Mouse (Mus musculus) small intestine, adult 2 months (tissue): ENCODE measurements around the gene Ptpra. TPM values are rescaled to one million over a fixed set of nuclear protein-coding genes. Genes with fewer than 3 reads are reported as not detected.

Source experiments
- H3K27ac ChIP-seq: fragments of 200-500 bp; 2 replicates; pipeline ENCODE4 v1.5.1; 2012; ENCODE audit warnings: low read depth, low read length, control low read depth, inconsistent platforms; ENCODE audit not compliant: insufficient read depth
- H3K27me3 ChIP-seq: fragments of 200-500 bp; 2 replicates; pipeline ENCODE4 v1.6.1; 2012; ENCODE audit warnings: mild to moderate bottlenecking, moderate library complexity, low read length, inconsistent platforms; ENCODE audit not compliant: control insufficient read depth, insufficient read depth
- H3K36me3 ChIP-seq: fragments of 200-500 bp; 2 replicates; pipeline ENCODE4 v1.6.1; 2012; ENCODE audit warnings: mild to moderate bottlenecking, low read length, control low read depth, inconsistent platforms; ENCODE audit not compliant: control insufficient read depth, insufficient read depth
- H3K4me1 ChIP-seq: fragments of 200-500 bp; 2 replicates; pipeline ENCODE4 v1.6.1; 2012; ENCODE audit warnings: low read length, inconsistent platforms, mixed read lengths; ENCODE audit not compliant: control insufficient read depth, insufficient read depth, insufficient read length
- H3K4me3 ChIP-seq: fragments of 200-500 bp; 2 replicates; pipeline ENCODE4 v1.5.1; 2012; ENCODE audit warnings: low read depth, mild to moderate bottlenecking, control low read depth, inconsistent platforms, low read length, moderate library complexity
- CTCF ChIP-seq: fragments of 200-500 bp; IDR thresholded peaks from 2 replicates; pipeline ENCODE4 v1.5.1; 2012; ENCODE audit warnings: low read depth, mild to moderate bottlenecking, control low read depth, inconsistent platforms, low read length, moderate library complexity, mixed read lengths; ENCODE audit not compliant: insufficient replicate concordance, insufficient read length; ENCODE audit errors: extremely low read depth
- POLR2A ChIP-seq: fragments of 200-500 bp; IDR thresholded peaks from 2 replicates; pipeline ENCODE4 v1.6.1; 2012; ENCODE audit warnings: low read depth, mild to moderate bottlenecking, control low read depth, inconsistent platforms, low read length, moderate library complexity
- WGBS: fragments of 180-500 bp; shearing (Covaris S2); methylation state at CpG from one replicate; pipeline ENCODE4 v1.1.7; 2018; 5-methylcytosine and 5-hydroxymethylcytosine counted together
- polyA plus RNA-seq: library from polyadenylated mRNA; depleted of rRNA; stranded (reverse); fragments of >200 nt; gene quantifications from 2 replicates; pipeline ENCODE4 v1.2.3, GENCODE M21; 2012

Ptpra gene
- polyA plus RNA-seq, 1 experiment = 21.8 TPM

- no peaks in the 10 kb centered on the region for H3K4me1 ChIP-seq
- H3K4me3 ChIP-seq = no peak overlapping the region
- no peak overlapping the region for H3K27ac ChIP-seq
- no peak for TF ChIP-seq CTCF
- no peak for TF ChIP-seq POLR2A
- whole genome bisulfite sequencing = 22% methylated on average over 3 of the region's 3 CpGs
- no peaks in the 10 kb centered on the region for H3K27me3 ChIP-seq
- H3K36me3 ChIP-seq = peaks cover 4% of the 10 kb centered on the region; the same call in 1 of the 2 replicates
Observed at GRCm38 (mm10) chr2:130430484-130430883, 19.6 kb upstream of the Ptpra start.

DNA sequence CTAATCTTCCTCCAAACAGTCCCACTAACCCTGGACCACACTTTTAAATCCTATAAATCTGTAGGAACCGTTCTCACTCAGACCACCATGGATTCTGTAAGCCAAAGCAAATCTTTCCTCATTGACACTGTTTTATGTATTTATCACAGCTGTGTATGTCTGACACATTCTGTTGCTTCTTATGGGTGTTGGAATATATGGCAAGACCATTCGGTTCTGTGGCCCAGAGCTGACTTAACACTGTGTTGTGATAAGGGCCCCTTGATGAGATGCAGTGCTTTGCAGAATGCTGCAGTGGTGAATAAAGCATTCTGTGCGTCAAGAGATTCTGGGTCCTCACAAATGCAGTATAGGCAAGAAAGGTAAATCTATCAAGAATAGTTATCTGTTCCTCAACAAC is 17.9 kb upstream of the Ptpra start:
- TF ChIP-seq POLR2A (no peak), CTCF (no peak)
- Histone ChIP-seq H3K27me3 (no peaks in the 10 kb centered on the region), H3K4me3 (no peak overlapping the region), H3K27ac (no peak overlapping the region), H3K4me1 (no peaks in the 10 kb centered on the region), H3K36me3 (peaks cover 4% of the 10 kb centered on the region; the same call in 1 of the 2 replicates)
- 89% methylated on average over 3 of the region's 3 CpGs for WGBS

- Histone ChIP-seq H3K27ac (no peak overlapping the region), H3K4me3 (no peak overlapping the region), H3K36me3 (peaks cover 6% of the 10 kb centered on the region), H3K27me3 (no peaks in the 10 kb centered on the region), H3K4me1 (no peaks in the 10 kb centered on the region)
- no peak for TF ChIP-seq POLR2A
- TF ChIP-seq CTCF = peak; percentile 49; the same call in 1 of the 2 replicates
- WGBS = 15% methylated on average over 4 of the region's 4 CpGs
Observed at GRCm38 (mm10) chr2:130433152-130433551, 16.9 kb upstream of the Ptpra start.

- TF ChIP-seq POLR2A = no peak
- TF ChIP-seq CTCF = no peak
- WGBS = 92% methylated on average over 1 of the region's 1 CpGs
- Histone ChIP-seq H3K27ac (no peak overlapping the region), H3K4me3 (no peak overlapping the region), H3K36me3 (peaks cover 37% of the 10 kb centered on the region), H3K27me3 (no peaks in the 10 kb centered on the region), H3K4me1 (no peaks in the 10 kb centered on the region)
Observed at GRCm38 (mm10) chr2:130436769-130437168, 13.3 kb upstream of the Ptpra start.

- H3K4me1 ChIP-seq = no peaks in the 10 kb centered on the region
- 87% methylated on average over 3 of the region's 3 CpGs for WGBS
- no peak overlapping the region for H3K27ac ChIP-seq
- no peak overlapping the region for H3K4me3 ChIP-seq
- no peaks in the 10 kb centered on the region for H3K27me3 ChIP-seq
- no peak for TF ChIP-seq POLR2A
- TF ChIP-seq CTCF = no peak
- H3K36me3 ChIP-seq = peaks cover 55% of the 10 kb centered on the region
Observed at GRCm38 (mm10) chr2:130438861-130439260, 11.2 kb upstream of the Ptpra start.

DNA sequence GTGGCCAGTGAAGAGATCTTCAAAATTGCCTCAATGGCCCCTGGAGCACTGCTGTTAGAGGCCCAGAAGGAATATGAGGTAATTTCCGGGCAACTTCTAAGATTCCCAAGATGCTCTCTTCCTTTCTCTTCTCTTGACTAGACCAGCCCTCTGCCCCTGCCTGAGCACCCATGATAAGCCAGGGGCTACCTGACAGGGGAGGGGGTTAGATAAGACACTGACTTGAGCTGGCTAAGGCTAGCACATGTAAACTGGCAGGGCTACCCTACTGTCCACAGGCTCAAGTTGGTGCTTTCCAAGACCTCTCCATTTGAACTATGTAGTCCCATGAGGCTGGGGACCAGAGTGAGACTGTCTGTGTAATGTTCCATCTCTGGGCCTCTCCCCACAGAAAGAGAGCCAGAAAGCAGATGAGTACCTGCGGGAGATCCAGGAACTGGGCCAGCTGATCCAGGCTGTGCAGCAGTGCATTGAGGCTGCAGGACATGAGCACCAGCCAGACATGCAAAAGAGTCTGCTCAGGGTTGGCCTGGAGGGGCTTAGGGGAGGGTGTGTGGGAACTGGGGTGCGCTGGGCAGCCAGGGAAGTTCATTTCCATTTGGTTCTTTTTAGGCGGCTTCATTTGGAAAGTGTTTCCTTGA is 10.1 kb upstream of the Ptpra start:
- Histone ChIP-seq H3K4me1 (no peaks in the 10 kb centered on the region), H3K27me3 (no peaks in the 10 kb centered on the region), H3K36me3 (peaks cover 60% of the 10 kb centered on the region), H3K4me3 (no peak overlapping the region), H3K27ac (no peak overlapping the region)
- no peak for TF ChIP-seq CTCF
- no peak for TF ChIP-seq POLR2A
- 91% methylated on average over 4 of the region's 4 CpGs for WGBS

DNA sequence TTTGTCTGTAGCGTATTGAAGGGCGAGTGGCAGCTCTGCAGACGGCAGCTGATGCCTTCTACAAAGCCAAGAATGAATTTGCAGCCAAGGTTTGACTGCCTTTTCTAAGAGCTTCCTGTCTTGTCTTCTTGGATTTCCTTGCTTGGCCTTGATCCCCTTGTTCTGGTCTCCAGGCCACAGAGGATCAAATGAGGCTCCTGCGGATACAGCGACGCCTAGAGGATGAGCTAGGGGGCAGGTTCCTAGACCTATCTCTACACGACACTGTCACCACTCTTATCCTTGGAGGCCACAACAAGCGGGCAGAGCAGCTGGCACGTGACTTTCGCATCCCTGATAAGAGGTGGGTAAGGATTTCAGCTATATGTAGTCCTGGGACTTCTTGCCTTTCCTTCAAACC is 7.9 kb upstream of the Ptpra start:
- H3K27me3 ChIP-seq = no peaks in the 10 kb centered on the region
- no peak overlapping the region for H3K4me3 ChIP-seq
- H3K36me3 ChIP-seq = peaks cover 60% of the 10 kb centered on the region
- 86% methylated on average over 10 of the region's 10 CpGs for WGBS
- TF ChIP-seq POLR2A (no peak), CTCF (no peak)
- H3K27ac ChIP-seq = no peak overlapping the region
- no peaks in the 10 kb centered on the region for H3K4me1 ChIP-seq
